Mouse (Mus musculus): ENCODE measurements around the gene Eif4e1b.

DNA sequence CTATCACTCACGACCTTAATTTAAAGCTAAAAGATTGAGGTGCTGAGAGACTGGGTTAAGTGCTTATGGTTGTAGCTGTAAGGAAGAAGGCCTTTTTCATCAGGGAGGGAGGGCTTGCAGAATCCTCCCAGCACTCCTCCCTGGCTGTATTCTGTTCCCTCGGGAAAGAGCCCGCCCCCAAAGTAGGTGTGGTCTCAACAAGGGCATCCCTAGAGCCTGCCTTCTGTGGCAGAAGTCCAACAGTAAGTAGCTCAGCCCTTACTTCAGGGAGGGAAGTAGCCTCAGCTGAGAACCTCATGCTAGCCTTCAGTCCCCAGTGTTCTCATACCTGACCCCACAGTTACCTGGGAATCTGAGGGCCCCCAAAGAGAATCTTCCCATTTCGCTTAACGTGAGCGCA, 44.7 kb downstream of the Eif4e1b start:
- TF ChIP-seq CTCF (IDR thresholded peaks at IDR 0.05; ENCODE audit: low read depth) (no peak), EP300 (IDR thresholded peaks at IDR 0.05; ENCODE audit: low read depth) (no peak)

Data from liver, postnatal 0 days (tissue).